Mouse (Mus musculus): ENCODE results near the gene Ssc5d.
"Not testable (repeated sequence)": the region's sequence is repeated elsewhere in the genome, so short reads cannot be mapped to it uniquely, and the experiment has no call there.

Ssc5d gene

GRCm38 (mm10) chr7:4925441-4926381, at the start of gene Ssc5d:
TSS of gene Ssc5d (plus strand) at chr7:4925785.
- DNase-seq (ENCODE audit: low read depth, low spot score), result no peak

DNA sequence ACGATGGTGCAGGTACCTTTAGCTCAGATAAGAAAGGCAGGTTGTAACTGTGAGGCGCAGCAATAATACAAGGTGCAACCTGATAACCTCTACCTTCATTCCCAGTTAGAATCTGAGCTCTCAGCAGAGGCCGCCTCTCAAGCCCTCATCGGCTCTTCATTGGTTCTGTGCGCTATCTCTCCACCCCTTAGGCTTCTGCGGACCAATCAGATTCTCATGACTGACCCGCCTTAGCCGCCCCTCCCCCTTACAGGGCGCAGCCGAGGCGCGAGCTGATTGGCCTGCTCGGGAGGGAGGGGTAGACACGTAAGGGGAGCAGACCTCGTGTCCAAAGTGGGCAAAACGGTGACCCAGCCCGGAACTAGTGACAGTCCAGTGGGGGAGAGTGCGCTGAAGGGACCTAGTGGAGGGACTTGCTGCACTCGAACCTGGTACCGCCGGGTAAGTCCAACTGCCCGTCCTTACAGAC, 48.8 kb upstream of the Ssc5d start, which contains the start of gene Isoc2a:
Isoc2a (plus strand) TSS at position 401 of the 469 bp plus-strand sequence.
- DNase-seq (ENCODE audit: low read depth, low spot score), result peak; percentile 83

DNA sequence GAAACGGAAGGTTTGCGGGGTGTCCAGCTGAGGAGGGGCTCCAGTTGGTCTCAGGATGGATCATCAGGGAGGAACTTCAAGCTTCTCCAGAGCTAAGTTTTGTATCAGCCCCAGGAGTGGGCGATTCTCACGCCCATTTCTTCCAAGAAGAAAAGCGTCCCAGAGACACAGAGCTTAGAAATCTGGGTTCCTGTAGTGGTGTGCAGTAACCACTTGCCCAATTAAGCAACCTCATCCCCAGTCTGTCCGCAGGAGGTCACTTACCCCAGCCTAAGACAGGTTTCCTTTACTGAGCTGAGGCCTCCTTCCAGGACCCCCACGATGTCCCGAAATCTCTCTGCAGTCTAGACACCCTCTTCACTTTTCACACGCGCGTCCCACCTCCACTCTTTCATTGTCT, 48.4 kb upstream of the Ssc5d start:
- no peak for DNase-seq (ENCODE audit: low read depth, low spot score)

DNA sequence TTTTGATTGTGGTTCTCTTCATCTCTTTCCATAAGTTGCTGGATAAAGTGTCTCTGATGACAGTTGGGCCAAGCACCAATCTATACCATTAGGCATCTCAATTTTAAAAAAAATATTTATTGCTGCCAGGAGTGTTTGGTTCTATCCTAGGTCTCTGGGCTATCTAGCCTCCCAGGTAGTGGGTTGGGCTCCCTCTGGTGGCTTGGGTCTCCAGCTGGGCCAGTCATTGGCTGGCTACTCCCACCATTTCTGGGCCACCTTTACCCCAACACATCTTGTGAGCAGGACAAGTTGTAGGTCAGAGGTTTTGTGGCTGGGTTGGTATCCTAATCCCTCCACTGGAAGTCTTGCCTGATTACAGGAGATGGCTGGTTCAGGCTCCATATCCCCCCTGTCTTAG, 47.4 kb upstream of the Ssc5d start:
- no peak for DNase-seq (ENCODE audit: low read depth, low spot score)

GRCm38 (mm10) chr7:4879036-4879435, 46.5 kb upstream of the Ssc5d start:
- not testable (repeated sequence) for DNase-seq (ENCODE audit: low read depth, low spot score)

GRCm38 (mm10) chr7:4886680-4887079, 38.9 kb upstream of the Ssc5d start:
- DNase-seq (ENCODE audit: low read depth, low spot score), result no peak

GRCm38 (mm10) chr7:4895186-4895585, 30.4 kb upstream of the Ssc5d start:
- no peak for DNase-seq (ENCODE audit: low read depth, low spot score)

GRCm38 (mm10) chr7:4898851-4899648, 26.5 kb upstream of the Ssc5d start:
- DNase-seq (ENCODE audit: low read depth, low spot score), result no peak

DNA sequence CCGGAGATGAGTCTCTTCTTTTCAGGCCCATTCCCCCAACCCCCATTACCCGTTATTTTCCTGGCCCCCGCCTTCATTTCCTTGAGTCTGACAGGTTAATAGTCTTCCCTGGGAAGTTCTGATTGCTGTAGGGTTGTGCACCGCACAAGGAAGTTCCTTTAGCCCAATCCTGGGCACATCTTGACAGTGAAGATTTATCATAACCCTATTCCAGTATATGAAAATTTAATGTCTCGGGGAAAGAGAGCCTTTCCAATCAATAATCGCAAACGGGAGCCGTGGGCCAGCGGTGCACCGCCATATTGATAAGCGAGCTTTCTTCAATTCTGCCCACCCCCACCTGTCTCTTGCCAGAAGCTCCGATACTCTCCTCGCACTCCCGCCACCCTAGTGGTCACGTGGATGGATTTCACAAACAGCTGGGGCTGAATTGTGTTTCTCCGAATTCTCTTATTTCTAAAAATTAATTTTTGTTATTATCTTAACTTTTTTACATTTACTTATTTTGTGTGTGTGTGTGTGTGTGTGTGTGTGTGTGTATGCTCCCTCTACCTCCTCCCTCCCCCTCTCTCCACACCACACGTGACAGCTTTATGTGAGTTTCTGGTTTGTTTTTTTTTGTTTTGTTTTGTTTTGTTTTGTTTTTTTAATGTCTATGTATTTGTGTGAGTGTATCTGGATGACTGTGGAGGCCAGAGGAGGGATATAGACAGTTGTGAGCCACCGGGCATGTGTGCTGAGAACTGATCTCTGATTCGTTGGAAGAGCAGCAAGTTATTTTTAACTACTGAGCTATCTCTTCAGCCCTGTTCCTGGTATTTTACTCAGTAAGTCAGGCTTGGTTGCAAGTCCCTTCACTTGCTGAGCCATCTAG, 25.7 kb upstream of the Ssc5d start:
- no peak for DNase-seq (ENCODE audit: low read depth, low spot score)

- DNase-seq (ENCODE audit: low read depth, low spot score), result no peak
Measured at GRCm38 (mm10) chr7:4900523-4900851, 25.1 kb upstream of the Ssc5d start.

DNA sequence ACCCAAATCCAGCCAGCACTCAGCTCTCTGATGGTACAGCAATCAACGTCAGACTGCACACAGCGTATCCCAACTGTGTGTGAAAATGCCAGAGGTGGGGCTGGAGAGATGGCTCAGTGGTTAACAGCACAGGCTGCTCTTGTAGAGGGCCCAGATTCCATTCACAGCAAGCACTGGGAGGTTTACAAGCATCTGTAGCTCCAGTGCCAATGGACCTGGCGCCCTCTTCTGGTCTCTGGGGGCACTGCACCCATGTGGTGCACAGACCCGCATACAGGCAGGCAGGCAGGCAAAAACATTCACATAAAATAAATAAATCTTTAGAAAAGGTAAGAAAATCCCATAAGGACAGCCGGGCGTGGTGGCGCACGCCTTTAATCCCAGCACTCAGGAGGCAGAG, 24.4 kb upstream of the Ssc5d start:
- DNase-seq (ENCODE audit: low read depth, low spot score), result no peak

- DNase-seq (ENCODE audit: low read depth, low spot score), result no peak
Measured at GRCm38 (mm10) chr7:4902404-4902803, 23.2 kb upstream of the Ssc5d start.

- no peak for DNase-seq (ENCODE audit: low read depth, low spot score)
Measured at GRCm38 (mm10) chr7:4906466-4906950, 19.1 kb upstream of the Ssc5d start, which contains the start of gene Gm36210. TSS of gene Gm36210 (minus strand) at chr7:4906516.

GRCm38 (mm10) chr7:4911561-4911960, 14.0 kb upstream of the Ssc5d start:
- DNase-seq (ENCODE audit: low read depth, low spot score), result no peak

- no peak for DNase-seq (ENCODE audit: low read depth, low spot score)
Measured at GRCm38 (mm10) chr7:4912248-4912647, 13.3 kb upstream of the Ssc5d start.

GRCm38 (mm10) chr7:4915007-4915665, 10.4 kb upstream of the Ssc5d start, which contains the start of gene Zfp628:
TSS of gene Zfp628 (plus strand) at chr7:4915217.
- peak; percentile 93 for DNase-seq (ENCODE audit: low read depth, low spot score)

DNA sequence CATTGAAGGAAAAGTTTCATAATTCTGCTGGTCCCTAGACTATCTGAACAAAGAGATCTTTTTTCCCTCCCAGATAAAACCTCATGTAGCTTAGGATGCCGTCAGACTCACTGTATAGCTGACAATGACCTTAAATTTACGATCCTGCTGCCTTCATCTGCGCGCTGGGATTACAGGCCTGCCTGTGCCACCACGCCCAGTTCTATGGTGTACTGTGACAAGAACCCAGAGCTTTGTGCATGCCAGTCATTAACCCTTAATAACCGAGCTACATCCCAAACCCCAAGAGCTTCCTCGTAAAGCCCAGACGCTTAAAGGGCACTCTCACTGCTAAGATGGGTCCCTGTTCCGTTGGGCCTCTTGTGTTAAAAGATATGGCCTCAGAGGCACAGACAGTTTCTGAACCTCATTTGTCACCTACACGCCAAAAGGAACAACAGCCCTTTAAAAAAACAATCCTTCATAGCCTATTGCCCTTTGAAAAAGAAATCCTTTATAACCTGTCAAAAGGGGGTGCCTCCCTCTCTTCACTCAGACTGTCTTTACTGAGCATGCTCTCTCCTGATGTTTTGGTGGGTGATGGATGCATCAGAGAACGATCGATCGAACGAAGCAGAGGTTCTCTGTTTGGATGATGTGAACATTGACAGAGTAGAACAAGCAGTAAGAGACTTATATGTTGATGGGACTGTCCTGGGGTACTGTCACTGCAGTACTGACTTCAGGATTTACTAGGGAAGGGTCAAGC, 9.7 kb upstream of the Ssc5d start:
- no peak for DNase-seq (ENCODE audit: low read depth, low spot score)

DNA sequence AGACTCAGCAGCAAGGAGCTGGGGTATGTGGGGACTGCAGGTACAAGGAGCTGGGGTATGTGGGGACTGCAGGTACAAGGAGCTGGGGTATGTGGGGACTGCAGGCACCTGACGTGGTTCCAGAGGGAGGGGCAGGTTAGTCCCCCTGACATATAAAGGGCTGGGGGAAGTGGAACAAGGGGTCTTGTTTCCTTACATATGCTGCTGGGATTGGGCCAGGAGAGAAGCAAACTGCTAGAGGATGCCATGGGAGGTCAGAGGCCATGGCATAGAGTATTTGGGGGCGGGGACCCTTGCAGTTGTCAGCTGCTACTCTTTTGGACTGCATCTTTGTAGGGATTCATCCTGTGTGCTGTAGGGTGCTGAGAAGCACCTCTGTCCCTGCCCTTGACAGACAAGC, 8.1 kb upstream of the Ssc5d start:
- DNase-seq (ENCODE audit: low read depth, low spot score), result no peak

GRCm38 (mm10) chr7:4918681-4919080, 6.9 kb upstream of the Ssc5d start:
- no peak for DNase-seq (ENCODE audit: low read depth, low spot score)

DNA sequence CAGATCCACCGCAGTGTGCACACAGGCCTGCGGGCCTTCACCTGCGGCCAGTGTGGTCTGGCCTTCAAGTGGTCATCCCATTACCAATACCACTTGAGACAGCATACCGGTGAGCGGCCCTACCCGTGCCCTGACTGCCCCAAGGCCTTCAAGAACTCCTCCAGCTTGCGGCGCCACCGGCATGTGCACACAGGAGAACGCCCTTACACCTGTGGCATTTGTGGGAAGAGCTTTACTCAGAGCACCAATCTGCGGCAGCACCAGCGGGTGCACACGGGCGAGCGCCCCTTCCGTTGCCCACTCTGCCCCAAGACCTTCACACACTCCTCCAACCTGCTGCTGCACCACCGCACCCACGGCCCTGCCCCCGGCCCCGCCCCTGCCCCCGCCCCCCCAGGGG, 6.5 kb upstream of the Ssc5d start:
- DNase-seq (ENCODE audit: low read depth, low spot score), result no peak

Data from retina, adult 2 months (tissue).